Mouse (Mus musculus): Measurements from ENCODE around the gene Samt1.
"Not testable (repeated sequence)": the region's sequence is repeated elsewhere in the genome, so short reads cannot be mapped to it uniquely, and the experiment has no call there.

Gene Samt1

DNA sequence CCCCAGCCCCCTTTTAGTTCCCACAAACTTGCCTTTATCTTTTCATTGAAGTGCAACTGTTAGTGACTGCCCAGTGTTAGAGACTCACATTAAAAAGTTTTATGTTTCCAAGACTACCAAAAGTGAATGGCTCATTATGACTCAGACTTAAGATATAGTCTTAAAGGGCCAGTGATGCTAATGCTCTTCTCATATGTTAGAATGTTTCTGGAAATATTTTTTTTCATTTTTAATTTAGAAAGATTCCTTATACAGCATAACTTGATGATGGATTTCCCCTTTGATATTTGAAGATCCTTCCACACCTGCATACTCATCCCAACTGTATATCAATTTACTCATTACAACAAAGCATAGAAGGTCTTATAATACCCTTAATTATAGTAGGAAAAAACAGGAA, at the start of gene Samt1:
Gene Samt1 (minus strand): TSS at position 101 of the 400 bp plus-strand sequence.
- not testable (repeated sequence) for DNase-seq

DNA sequence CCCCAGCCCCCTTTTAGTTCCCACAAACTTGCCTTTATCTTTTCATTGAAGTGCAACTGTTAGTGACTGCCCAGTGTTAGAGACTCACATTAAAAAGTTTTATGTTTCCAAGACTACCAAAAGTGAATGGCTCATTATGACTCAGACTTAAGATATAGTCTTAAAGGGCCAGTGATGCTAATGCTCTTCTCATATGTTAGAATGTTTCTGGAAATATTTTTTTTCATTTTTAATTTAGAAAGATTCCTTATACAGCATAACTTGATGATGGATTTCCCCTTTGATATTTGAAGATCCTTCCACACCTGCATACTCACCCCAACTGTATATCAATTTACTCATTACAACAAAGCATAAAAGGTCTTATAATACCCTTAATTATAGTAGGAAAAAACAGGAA, 42.5 kb upstream of the Samt1 start, which contains the start of gene Gm10057:
Gene Gm10057 (minus strand): TSS at position 101 of the 400 bp plus-strand sequence.
- not testable (repeated sequence) for DNase-seq

- DNase-seq: not testable (repeated sequence)
These were observed 21.3 kb upstream of the Samt1 start, which contains the start of gene 4921511M17Rik for GRCm38 (mm10) chrX:154033727-154034126. Gene 4921511M17Rik (minus strand): TSS chrX:154033827.

DNA sequence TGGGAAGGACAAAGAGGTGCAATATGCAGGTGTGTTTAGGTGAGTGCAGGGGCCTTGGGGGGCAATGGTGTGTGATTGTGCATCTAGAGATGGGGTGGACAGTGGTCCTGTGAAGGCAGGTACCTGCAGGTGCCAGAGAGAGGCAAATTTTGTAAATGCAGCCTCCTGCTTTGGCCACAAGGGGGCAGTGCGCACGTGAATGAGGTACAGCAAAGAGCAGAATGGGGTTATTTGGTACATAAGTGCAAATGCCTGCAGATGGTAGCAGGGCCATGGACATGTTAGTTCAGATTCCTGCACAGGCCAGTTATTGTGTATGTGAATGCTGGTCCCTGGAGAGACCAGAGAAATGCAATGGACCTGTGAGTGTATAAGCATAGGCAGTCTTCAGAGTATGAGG, 35.5 kb downstream of the Samt1 start:
- not testable (repeated sequence) for DNase-seq

GRCm38 (mm10) chrX:153976467-153976866, 36.0 kb downstream of the Samt1 start:
- DNase-seq: not testable (repeated sequence)

DNA sequence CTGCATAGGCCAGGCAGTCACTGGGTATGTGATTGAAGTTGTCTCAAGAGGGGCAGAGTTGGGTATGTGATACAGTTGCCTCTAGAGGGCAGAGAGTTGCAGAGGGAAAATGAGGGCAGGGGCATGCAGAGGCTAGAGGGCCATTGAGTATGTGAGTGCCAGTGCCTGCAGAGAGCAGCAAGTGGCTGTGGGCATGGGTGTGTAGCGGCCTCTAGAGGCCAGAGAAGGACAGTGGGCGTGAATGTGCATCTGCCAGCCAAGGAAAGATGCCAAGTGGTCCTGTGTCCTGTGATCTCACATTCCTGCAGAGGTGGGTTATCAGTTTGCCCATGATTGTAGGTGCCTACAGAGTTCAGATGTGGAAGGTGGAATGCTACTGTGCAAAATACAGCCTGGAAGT, 38.0 kb downstream of the Samt1 start:
- DNase-seq: no peak

DNA sequence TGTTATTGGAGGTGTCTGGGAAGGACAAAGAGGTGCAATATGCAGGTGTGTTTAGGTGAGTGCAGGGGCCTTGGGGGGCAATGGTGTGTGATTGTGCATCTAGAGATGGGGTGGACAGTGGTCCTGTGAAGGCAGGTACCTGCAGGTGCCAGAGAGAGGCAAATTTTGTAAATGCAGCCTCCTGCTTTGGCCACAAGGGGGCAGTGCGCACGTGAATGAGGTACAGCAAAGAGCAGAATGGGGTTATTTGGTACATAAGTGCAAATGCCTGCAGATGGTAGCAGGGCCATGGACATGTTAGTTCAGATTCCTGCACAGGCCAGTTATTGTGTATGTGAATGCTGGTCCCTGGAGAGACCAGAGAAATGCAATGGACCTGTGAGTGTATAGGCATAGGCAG, 59.6 kb downstream of the Samt1 start:
- not testable (repeated sequence) for DNase-seq
